Mouse (Mus musculus) G1E (cell line): ENCODE measurements around the gene Tmem179.

Experiments
- CTCF ChIP-seq: IDR thresholded peaks from 2 replicates; pipeline ENCODE4 v1.5.1; 2012; ENCODE audit warnings: low read depth, low read length, inconsistent platforms, mixed read lengths
- GATA1 ChIP-seq: IDR thresholded peaks from 2 replicates; pipeline ENCODE4 v1.6.1; 2012; ENCODE audit warnings: borderline replicate concordance, low read length, inconsistent platforms, mixed read lengths
- GATA2 ChIP-seq: IDR thresholded peaks from 2 replicates; pipeline ENCODE4 v1.6.1; 2012; ENCODE audit warnings: low read depth, low read length, inconsistent platforms, borderline replicate concordance
- POLR2AphosphoS5 ChIP-seq: IDR thresholded peaks from 2 replicates; pipeline ENCODE4 v1.6.1; 2012; ENCODE audit warnings: low read depth, low read length, inconsistent platforms; ENCODE audit not compliant: insufficient replicate concordance
- TAL1 ChIP-seq: conservative IDR thresholded peaks from 2 replicates; pipeline ENCODE4 v1.6.1; 2012; ENCODE audit warnings: low read depth, low read length, inconsistent platforms, mixed read lengths

GRCm38 (mm10) chr12:112496136-112496535, 20.4 kb downstream of the Tmem179 start:
- TF ChIP-seq CTCF (no peak), GATA1 (no peak), POLR2AphosphoS5 (no peak), GATA2 (no peak), TAL1 (no peak)
